Mouse (Mus musculus) ES-E14 (cell line): ENCODE measurements around the gene Olfr1426.

Experiments
- CHD2 ChIP-seq: IDR thresholded peaks from 2 replicates; pipeline ENCODE4 v1.6.1; 2014; ENCODE audit warnings: mild to moderate bottlenecking, low read depth, low read length, inconsistent platforms
- MAFK ChIP-seq: IDR thresholded peaks from 2 replicates; pipeline ENCODE4 v1.6.1; 2014; ENCODE audit warnings: mild to moderate bottlenecking, low read depth, low read length, inconsistent platforms; ENCODE audit not compliant: insufficient read depth

DNA sequence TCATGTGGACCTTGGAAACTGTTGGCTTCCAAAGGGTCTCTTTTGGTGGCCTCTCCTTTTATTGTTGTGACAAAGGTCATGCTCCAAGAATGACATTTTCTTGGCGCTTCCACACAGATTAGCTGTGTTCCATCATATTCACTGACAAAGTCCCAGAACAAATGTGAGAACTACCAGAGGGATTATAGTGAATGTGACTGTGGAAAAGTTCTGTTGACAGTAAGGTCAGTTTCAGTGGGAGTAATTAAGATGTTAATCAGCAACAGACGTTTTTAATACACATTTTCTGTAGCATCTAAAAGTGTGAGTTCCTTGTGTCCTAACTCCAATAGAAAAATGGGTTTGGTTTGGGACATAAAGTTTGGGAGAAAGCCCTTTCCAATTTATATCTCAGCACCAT lies 50.6 kb downstream of the Olfr1426 start, which contains the start of gene Olfr1423:
- TF ChIP-seq MAFK: no peak
- no peak for TF ChIP-seq CHD2
